Mouse (Mus musculus) ES-E14 (cell line): ENCODE measurements at regions not wholly inside any gene's neighbourhood (a gene's known extent, or its start where the extent isn't known, plus 50 kb on each side); places are given as distances from the start of the nearest gene placed in this dataset.
A peak's percentile ranks its signal among the peaks of the same experiment; 100 is the strongest.

ENCODE experiments used
- DNase-seq: peaks from one replicate; pipeline ENCODE4 v3.0.0-alpha.2; 2013; ENCODE audit warnings: low read depth, low spot score
- H3K27ac ChIP-seq: 2 replicates; pipeline ENCODE4 v1.5.1; 2012; ENCODE audit warnings: low read depth, mild to moderate bottlenecking, low read length, moderate library complexity, mixed read lengths; ENCODE audit not compliant: poor library complexity, insufficient read depth, severe bottlenecking
- H3K36me3 ChIP-seq: 2 replicates; pipeline ENCODE4 v1.6.1; 2012; ENCODE audit warnings: mild to moderate bottlenecking, low read length, moderate library complexity, mixed read lengths; ENCODE audit not compliant: control insufficient read depth, poor library complexity, insufficient read depth, severe bottlenecking
- H3K4me1 ChIP-seq, 2 experiments: fragments of 150-350 bp in 1 of 2; sonication (generic) in 1 of 2; 2 replicates each; pipeline ENCODE4 v1.6.1; 2012; ENCODE audit warnings: low read length in 2 of 2, mild to moderate bottlenecking in 1 of 2, mixed read lengths in 1 of 2; ENCODE audit not compliant: control insufficient read depth in 2 of 2, insufficient read depth in 2 of 2, poor library complexity in 1 of 2
- H3K4me3 ChIP-seq, 2 experiments: fragments of 150-350 bp in 1 of 2; sonication (generic) in 1 of 2; 2 replicates each; pipeline ENCODE4 v1.5.1; 2012; ENCODE audit warnings: low read length in 2 of 2, low read depth in 1 of 2, mild to moderate bottlenecking in 1 of 2, mixed read lengths in 1 of 2; ENCODE audit not compliant: insufficient read depth in 1 of 2, poor library complexity in 1 of 2, severe bottlenecking in 1 of 2
- H3K9ac ChIP-seq: 2 replicates; pipeline ENCODE4 v1.6.1; 2012; ENCODE audit warnings: low read depth, mild to moderate bottlenecking, low read length, mixed read lengths; ENCODE audit not compliant: poor library complexity, insufficient read depth, severe bottlenecking
- H3K9me3 ChIP-seq: fragments of 150-350 bp; sonication (generic); 2 replicates; pipeline ENCODE4 v1.6.1; 2012; ENCODE audit warnings: low read depth, mild to moderate bottlenecking, low read length; ENCODE audit not compliant: control insufficient read depth, insufficient read depth
- CHD2 ChIP-seq: IDR thresholded peaks from 2 replicates; pipeline ENCODE4 v1.6.1; 2014; ENCODE audit warnings: mild to moderate bottlenecking, low read depth, low read length, inconsistent platforms
- HCFC1 ChIP-seq: IDR thresholded peaks from 2 replicates; pipeline ENCODE4 v1.6.1; 2012; ENCODE audit warnings: low read length, inconsistent platforms, borderline replicate concordance; ENCODE audit not compliant: insufficient read depth
- MAFK ChIP-seq: IDR thresholded peaks from 2 replicates; pipeline ENCODE4 v1.6.1; 2014; ENCODE audit warnings: mild to moderate bottlenecking, low read depth, low read length, inconsistent platforms; ENCODE audit not compliant: insufficient read depth
- ZC3H11A ChIP-seq: IDR thresholded peaks from 2 replicates; pipeline ENCODE4 v1.6.1; 2012; ENCODE audit warnings: low read depth, mild to moderate bottlenecking, inconsistent platforms, low read length, borderline replicate concordance
- ZNF384 ChIP-seq: IDR thresholded peaks from 2 replicates; pipeline ENCODE4 v1.6.1; 2012; ENCODE audit warnings: low read depth, low read length, inconsistent platforms
- in situ Hi-C, 2 experiments: fragments of 600-800 bp; cut with MboI; formaldehyde crosslinking; loops; one replicate each; pipeline ENCODE4 v1.15.1; 2025; ENCODE audit warnings: low sequenced_read_pairs in 2 of 2, inconsistent platforms in 1 of 2; ENCODE audit not compliant: unreplicated experiment in 2 of 2

- Histone ChIP-seq H3K4me3 (no peak overlapping the region), H3K27ac (no peak overlapping the region), H3K36me3 (no peaks in the 10 kb centered on the region), H3K9ac (no peak overlapping the region), H3K9me3 (no peaks in the 10 kb centered on the region), H3K4me1 (peaks cover 0 to 9% of the 10 kb centered on the region in 2 experiments; a peak in 2 of 4 replicates)
- in situ Hi-C loops, result no loop called here
- no peak for DNase-seq
- TF ChIP-seq MAFK, result no peak
Observed at GRCm38 (mm10) chr10:111622789-111623188, 116.7 kb downstream of the Phlda1 start.

- H3K27ac ChIP-seq, result no peak overlapping the region
- no peak overlapping the region for H3K4me3 ChIP-seq
- H3K9ac ChIP-seq, result no peak overlapping the region
- peaks cover 0 to 9% of the 10 kb centered on the region in 2 experiments; a peak in 2 of 4 replicates for H3K4me1 ChIP-seq
- no peak for DNase-seq
- H3K9me3 ChIP-seq, result no peaks in the 10 kb centered on the region
- TF ChIP-seq MAFK, result no peak
- no peak for TF ChIP-seq ZC3H11A
- no peak for TF ChIP-seq ZNF384
- TF ChIP-seq HCFC1, result no peak
- no peak for TF ChIP-seq CHD2
- no peaks in the 10 kb centered on the region for H3K36me3 ChIP-seq
- in situ Hi-C loops, result no loop called here
Observed at GRCm38 (mm10) chr10:111624021-111624420, 117.9 kb downstream of the Phlda1 start.

- peaks cover 0 to 9% of the 10 kb centered on the region in 2 experiments; a peak in 2 of 4 replicates for H3K4me1 ChIP-seq
- H3K27ac ChIP-seq, result peak overlapping the region; percentile 20; the same call in 1 of the 2 replicates
- no peak for DNase-seq
- no peaks in the 10 kb centered on the region for H3K36me3 ChIP-seq
- TF ChIP-seq MAFK (no peak), CHD2 (no peak), HCFC1 (no peak), ZNF384 (no peak), ZC3H11A (no peak)
- H3K4me3 ChIP-seq, result no peak overlapping the region
- in situ Hi-C loops, result no loop called here
- no peak overlapping the region for H3K9ac ChIP-seq
- no peaks in the 10 kb centered on the region for H3K9me3 ChIP-seq
Observed at GRCm38 (mm10) chr10:111624624-111625023, 118.5 kb downstream of the Phlda1 start.

GRCm38 (mm10) chr10:111625573-111625972, 119.5 kb downstream of the Phlda1 start:
- in situ Hi-C loops, result no loop called here
- Histone ChIP-seq H3K4me1 (peaks cover 0 to 9% of the 10 kb centered on the region in 2 experiments; a peak in 2 of 4 replicates), H3K4me3 (no peak overlapping the region), H3K27ac (no peak overlapping the region), H3K9ac (no peak overlapping the region), H3K36me3 (no peaks in the 10 kb centered on the region), H3K9me3 (no peaks in the 10 kb centered on the region)
- TF ChIP-seq ZC3H11A (no peak), HCFC1 (no peak), MAFK (no peak), CHD2 (no peak), ZNF384 (no peak)
- no peak for DNase-seq

GRCm38 (mm10) chr10:111626009-111626408, 119.9 kb downstream of the Phlda1 start:
- in situ Hi-C loops, result no loop called here
- no peak for DNase-seq

More at GRCm38 (mm10) chr10:111626009-111626408, 119.9 kb downstream of the Phlda1 start:
- Histone ChIP-seq H3K9me3 (no peaks in the 10 kb centered on the region), H3K36me3 (no peaks in the 10 kb centered on the region), H3K9ac (no peak overlapping the region), H3K4me3 (no peak overlapping the region), H3K4me1 (peaks cover 0 to 9% of the 10 kb centered on the region in 2 experiments; a peak in 2 of 4 replicates), H3K27ac (no peak overlapping the region)
- TF ChIP-seq HCFC1 (no peak), ZNF384 (no peak), MAFK (no peak), CHD2 (no peak), ZC3H11A (no peak)
